Mouse (Mus musculus): ENCODE results near the gene Hs3st1.

GRCm38 (mm10) chr5:39644827-39645380 is 110.4 kb downstream of the Hs3st1 start:
- TF ChIP-seq CTCF (IDR thresholded peaks at IDR 0.05; ENCODE audit: low read depth) (no peak), EP300 (IDR thresholded peaks at IDR 0.05; ENCODE audit: low read depth) (no peak)
